Mouse (Mus musculus): ENCODE data around the gene Hdac9. TPM values are rescaled to one million over a fixed set of nuclear protein-coding genes. Genes with fewer than 3 reads are reported as not detected.

Gene Hdac9
- total and polyA plus RNA-seq, 2 experiments from 2014 or later, result 14.9 to 21.6 TPM

GRCm38 (mm10) chr12:34195155-34195828, 721.6 kb downstream of the Hdac9 start:
- no peak overlapping the region for H3K4me2 ChIP-seq (ENCODE audit: low read depth)
- ATAC-seq, result no peak
- no peaks in the 10 kb centered on the region for H3K27me3 ChIP-seq (ENCODE audit: insufficient read depth, low read length)
- no peaks in the 10 kb centered on the region for H3K4me1 ChIP-seq (ENCODE audit: insufficient read depth)
- no peak overlapping the region for H3K27ac ChIP-seq (ENCODE audit: low read depth, low read length)
- H3K36me3 ChIP-seq (ENCODE audit: insufficient read depth), result no peaks in the 10 kb centered on the region
- no peak overlapping the region for H3K9ac ChIP-seq
- no peaks in the 10 kb centered on the region for H3K9me3 ChIP-seq (ENCODE audit: low read length)
- no peak overlapping the region for H3K4me3 ChIP-seq (ENCODE audit: low read depth, low read length)
- no peak for DNase-seq
- no peak for TF ChIP-seq CTCF (IDR thresholded peaks at IDR 0.05; ENCODE audit: low read depth)

GRCm38 (mm10) chr12:34194116-34194515, 722.8 kb downstream of the Hdac9 start:
- H3K9me3 ChIP-seq (ENCODE audit: low read length), result no peaks in the 10 kb centered on the region
- H3K4me2 ChIP-seq (ENCODE audit: low read depth), result no peak overlapping the region
- H3K4me3 ChIP-seq (ENCODE audit: low read depth, low read length), result no peak overlapping the region
- TF ChIP-seq CTCF (IDR thresholded peaks at IDR 0.05; ENCODE audit: low read depth), result no peak
- no peaks in the 10 kb centered on the region for H3K36me3 ChIP-seq (ENCODE audit: insufficient read depth)
- H3K4me1 ChIP-seq (ENCODE audit: insufficient read depth), result no peaks in the 10 kb centered on the region
- WGBS, result 96% methylated on average over 4 of the region's 4 CpGs
- no peaks in the 10 kb centered on the region for H3K27me3 ChIP-seq (ENCODE audit: insufficient read depth, low read length)
- no peak for ATAC-seq
- H3K9ac ChIP-seq, result no peak overlapping the region
- H3K27ac ChIP-seq (ENCODE audit: low read depth, low read length), result no peak overlapping the region
- DNase-seq, result no peak

DNA sequence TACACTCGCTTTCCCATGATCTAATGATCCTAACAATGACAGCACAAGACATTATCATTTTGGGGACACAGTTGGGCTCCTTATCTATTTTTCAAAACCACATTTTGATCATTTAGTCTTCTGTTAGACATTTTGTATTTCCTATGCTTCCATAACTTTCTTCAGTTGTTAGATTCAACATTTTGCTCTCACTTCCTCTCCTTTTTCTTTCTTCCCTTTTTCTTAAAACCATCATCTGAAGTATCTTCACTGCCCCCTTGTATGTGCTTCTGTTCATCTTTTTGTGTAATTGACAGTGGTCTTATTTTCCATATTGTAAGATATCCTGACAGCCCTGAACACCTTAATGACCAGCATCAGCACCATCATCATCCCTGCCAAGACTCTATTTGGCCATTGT, 725.6 kb downstream of the Hdac9 start:
- Histone ChIP-seq H3K9me3 (ENCODE audit: low read length) (no peaks in the 10 kb centered on the region), H3K9ac (no peak overlapping the region), H3K4me3 (ENCODE audit: low read depth, low read length) (no peak overlapping the region), H3K4me2 (ENCODE audit: low read depth) (no peak overlapping the region), H3K4me1 (ENCODE audit: insufficient read depth) (no peaks in the 10 kb centered on the region), H3K36me3 (ENCODE audit: insufficient read depth) (no peaks in the 10 kb centered on the region), H3K27ac (ENCODE audit: low read depth, low read length) (no peak overlapping the region), H3K27me3 (ENCODE audit: insufficient read depth, low read length) (no peaks in the 10 kb centered on the region)
- TF ChIP-seq CTCF (IDR thresholded peaks at IDR 0.05; ENCODE audit: low read depth), result no peak
- DNase-seq (no peak), ATAC-seq (no peak)
- WGBS, result 92% methylated on average over 1 of the region's 1 CpGs

- Histone ChIP-seq H3K4me2 (ENCODE audit: low read depth) (no peak overlapping the region), H3K4me3 (ENCODE audit: low read depth, low read length) (no peak overlapping the region), H3K36me3 (ENCODE audit: insufficient read depth) (no peaks in the 10 kb centered on the region), H3K27me3 (ENCODE audit: insufficient read depth, low read length) (no peaks in the 10 kb centered on the region), H3K27ac (ENCODE audit: low read depth, low read length) (no peak overlapping the region), H3K4me1 (ENCODE audit: insufficient read depth) (no peaks in the 10 kb centered on the region), H3K9ac (no peak overlapping the region), H3K9me3 (ENCODE audit: low read length) (no peaks in the 10 kb centered on the region)
- WGBS, result 82% methylated on average over 4 of the region's 4 CpGs
- ATAC-seq (no peak), DNase-seq (no peak)
- no peak for TF ChIP-seq CTCF (IDR thresholded peaks at IDR 0.05; ENCODE audit: low read depth)
These were observed 738.0 kb downstream of the Hdac9 start for GRCm38 (mm10) chr12:34178931-34179330.

DNA sequence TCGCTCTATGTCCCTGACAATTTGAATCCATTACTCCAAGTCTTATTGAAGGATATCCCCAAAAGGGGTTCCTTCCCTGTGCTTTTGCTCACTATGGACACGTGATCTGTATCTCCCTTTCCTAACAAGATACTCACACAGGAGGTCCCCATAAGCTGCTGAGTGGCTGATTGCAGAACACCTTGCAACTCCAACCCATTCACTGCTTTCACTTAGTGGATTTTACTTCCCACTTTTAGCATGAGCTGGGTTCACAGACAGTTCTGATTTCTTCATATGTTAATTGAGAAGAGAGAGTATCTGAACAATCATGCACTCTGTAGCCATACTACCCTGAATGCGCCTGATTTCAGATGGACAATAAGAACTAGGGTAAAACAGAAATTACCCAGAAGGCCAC, 740.1 kb downstream of the Hdac9 start:
- no peaks in the 10 kb centered on the region for H3K36me3 ChIP-seq (ENCODE audit: insufficient read depth)
- TF ChIP-seq CTCF (IDR thresholded peaks at IDR 0.05; ENCODE audit: low read depth), result no peak
- H3K27me3 ChIP-seq (ENCODE audit: insufficient read depth, low read length), result no peaks in the 10 kb centered on the region
- no peaks in the 10 kb centered on the region for H3K9me3 ChIP-seq (ENCODE audit: low read length)
- H3K9ac ChIP-seq, result no peak overlapping the region
- DNase-seq, result no peak
- no peak overlapping the region for H3K4me3 ChIP-seq (ENCODE audit: low read depth, low read length)
- no peak for ATAC-seq
- 88% methylated on average over 3 of the region's 3 CpGs for WGBS
- no peak overlapping the region for H3K27ac ChIP-seq (ENCODE audit: low read depth, low read length)
- H3K4me1 ChIP-seq (ENCODE audit: insufficient read depth), result no peaks in the 10 kb centered on the region
- H3K4me2 ChIP-seq (ENCODE audit: low read depth), result no peak overlapping the region

- Histone ChIP-seq H3K4me3 (ENCODE audit: low read depth, low read length) (no peak overlapping the region), H3K4me1 (ENCODE audit: insufficient read depth) (no peaks in the 10 kb centered on the region), H3K9me3 (ENCODE audit: low read length) (no peaks in the 10 kb centered on the region), H3K27me3 (ENCODE audit: insufficient read depth, low read length) (no peaks in the 10 kb centered on the region), H3K9ac (no peak overlapping the region), H3K36me3 (ENCODE audit: insufficient read depth) (no peaks in the 10 kb centered on the region), H3K27ac (ENCODE audit: low read depth, low read length) (no peak overlapping the region), H3K4me2 (ENCODE audit: low read depth) (no peak overlapping the region)
- DNase-seq (no peak), ATAC-seq (no peak)
- WGBS, result 47% methylated on average over 1 of the region's 1 CpGs
- no peak for TF ChIP-seq CTCF (IDR thresholded peaks at IDR 0.05; ENCODE audit: low read depth)
These were observed 743.9 kb downstream of the Hdac9 start for GRCm38 (mm10) chr12:34173036-34173435.

DNA sequence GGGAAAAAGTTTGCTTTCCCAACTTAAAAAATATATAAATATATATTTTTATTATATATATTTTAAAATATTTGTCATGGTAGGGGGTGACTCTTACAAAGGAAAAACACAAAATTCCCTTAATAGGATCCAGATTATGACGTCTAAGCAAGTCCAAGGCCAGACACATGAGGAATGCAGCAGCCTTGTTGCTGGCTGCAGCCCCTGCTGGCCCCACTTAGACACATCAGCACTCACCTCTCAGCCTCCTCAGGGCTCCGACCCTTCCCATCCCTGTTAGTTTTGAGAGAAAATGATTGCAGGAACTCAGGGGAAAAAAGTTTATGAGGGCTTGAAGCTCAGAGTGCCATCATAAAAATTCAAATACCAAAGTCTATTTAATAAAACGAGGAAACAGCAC, 746.3 kb downstream of the Hdac9 start:
- Histone ChIP-seq H3K36me3 (ENCODE audit: insufficient read depth) (no peaks in the 10 kb centered on the region), H3K9me3 (ENCODE audit: low read length) (no peaks in the 10 kb centered on the region), H3K4me1 (ENCODE audit: insufficient read depth) (no peaks in the 10 kb centered on the region; the same call in 1 of the 2 replicates), H3K9ac (no peak overlapping the region), H3K27me3 (ENCODE audit: insufficient read depth, low read length) (no peaks in the 10 kb centered on the region), H3K4me2 (ENCODE audit: low read depth) (no peak overlapping the region), H3K27ac (ENCODE audit: low read depth, low read length) (no peak overlapping the region), H3K4me3 (ENCODE audit: low read depth, low read length) (no peak overlapping the region)
- WGBS, result 69% methylated on average over 3 of the region's 3 CpGs
- ATAC-seq (no peak), DNase-seq (no peak)
- no peak for TF ChIP-seq CTCF (IDR thresholded peaks at IDR 0.05; ENCODE audit: low read depth)

All from forebrain, postnatal 0 days (tissue).